Mouse (Mus musculus) erythroblast, embryonic 14.5 days (primary cell): ENCODE results near the gene Miga2. TPM values are rescaled to one million over a fixed set of nuclear protein-coding genes. Genes with fewer than 3 reads are reported as not detected.

Experiments used
- H3K27me3 ChIP-seq: 2 replicates; pipeline ENCODE4 v1.6.1; 2012; ENCODE audit warnings: inconsistent platforms; ENCODE audit not compliant: control insufficient read depth
- H3K36me3 ChIP-seq: 2 replicates; pipeline ENCODE4 v1.6.1; 2012; ENCODE audit warnings: mild to moderate bottlenecking, inconsistent platforms; ENCODE audit not compliant: control insufficient read depth
- H3K4me1 ChIP-seq: 2 replicates; pipeline ENCODE4 v1.6.1; 2012; ENCODE audit warnings: inconsistent platforms; ENCODE audit not compliant: control insufficient read depth
- H3K4me3 ChIP-seq: replicated peaks from 2 replicates; pipeline ENCODE3; 2012; ENCODE audit warnings: moderate library complexity, mild to moderate bottlenecking, inconsistent platforms
- H3K9me3 ChIP-seq: 2 replicates; pipeline ENCODE4 v1.6.1; 2012; ENCODE audit warnings: low read length, inconsistent platforms, mixed read lengths; ENCODE audit not compliant: control insufficient read depth
- GATA1 ChIP-seq: IDR thresholded peaks from 2 replicates; pipeline ENCODE4 v1.6.1; 2012; ENCODE audit warnings: low read length, inconsistent platforms, mixed read lengths
- TAL1 ChIP-seq: IDR thresholded peaks from 3 replicates; pipeline ENCODE4 v1.6.1; 2012; ENCODE audit warnings: low read length, inconsistent platforms, mixed read lengths
- polyA plus RNA-seq: library from polyadenylated mRNA; stranded (reverse); fragments of >175 nt; gene quantifications from 2 replicates; pipeline ENCODE4 v1.2.3, GENCODE M21; 2012

Miga2 gene
- polyA plus RNA-seq = 0.95 and 1.2 TPM in 2 replicates

DNA sequence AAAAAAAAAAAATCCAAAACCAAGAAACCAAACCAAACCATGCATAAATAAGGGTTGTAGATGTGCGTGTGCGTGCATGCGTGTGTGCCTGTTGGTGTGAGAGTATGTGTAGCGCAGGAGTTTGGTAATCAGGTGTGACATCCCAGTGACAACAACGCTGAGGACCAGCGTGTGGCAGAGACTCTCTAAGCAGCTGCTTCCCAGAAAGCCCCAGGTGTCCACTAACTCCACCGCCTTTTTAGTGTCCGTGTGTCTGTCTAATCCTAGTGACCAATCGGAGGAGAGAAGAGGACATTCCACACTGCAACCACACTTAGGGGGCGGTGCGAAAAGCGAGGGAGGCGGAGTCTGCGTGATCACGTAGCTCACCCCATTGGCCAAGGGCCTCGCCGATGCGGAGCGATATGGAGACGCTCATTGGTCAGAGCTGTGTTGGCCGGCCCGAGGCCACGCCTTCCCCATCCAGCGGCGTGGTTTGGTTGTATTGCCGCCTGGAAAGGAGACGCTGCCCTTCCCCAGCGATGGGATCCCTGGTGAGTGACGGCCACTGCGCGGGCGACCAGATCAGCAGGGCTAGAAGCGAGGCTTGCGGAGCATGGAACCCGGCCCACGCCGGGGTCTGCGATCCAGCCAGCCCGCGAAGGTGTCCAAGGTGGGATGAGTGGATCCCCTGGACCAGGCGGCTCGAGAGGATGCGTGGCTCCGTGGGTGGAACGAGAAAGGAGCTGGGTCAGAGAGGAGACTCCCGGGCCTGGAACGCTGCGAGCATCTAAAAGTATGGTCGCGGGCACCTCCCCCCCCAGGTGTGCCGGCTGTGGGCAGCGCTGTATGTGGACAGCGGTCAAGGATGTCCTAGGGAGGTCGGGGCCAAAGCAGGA, at the start of gene Miga2:
Gene Miga2, plus strand, starts transcription at position 461 of the 878 bp plus-strand sequence.
- TF ChIP-seq GATA1 = no peak
- no peak; the same call in 2 of the 3 replicates for TF ChIP-seq TAL1

GRCm38 (mm10) chr2:30316136-30316535, 47.9 kb upstream of the Miga2 start:
- TF ChIP-seq TAL1 (no peak), GATA1 (no peak)
- peaks cover 91% of the 10 kb centered on the region for H3K36me3 ChIP-seq

More for the DNA sequence above, at the start of gene Miga2:
- Histone ChIP-seq H3K4me1 (peaks cover 34% of the 10 kb centered on the region), H3K9me3 (peaks cover 4% of the 10 kb centered on the region), H3K27me3 (no peaks in the 10 kb centered on the region), H3K36me3 (peaks cover 26% of the 10 kb centered on the region), H3K4me3 (peak within 1 kb of the TSS; percentile 84)

GRCm38 (mm10) chr2:30316955-30317354, 47.1 kb upstream of the Miga2 start:
- Histone ChIP-seq H3K4me3 (no peak overlapping the region), H3K27me3 (no peaks in the 10 kb centered on the region), H3K9me3 (no peaks in the 10 kb centered on the region), H3K4me1 (no peaks in the 10 kb centered on the region), H3K36me3 (peaks cover 93% of the 10 kb centered on the region)
- TF ChIP-seq TAL1 (no peak), GATA1 (no peak)

More at GRCm38 (mm10) chr2:30316136-30316535, 47.9 kb upstream of the Miga2 start:
- H3K9me3 ChIP-seq = no peaks in the 10 kb centered on the region
- H3K4me1 ChIP-seq = no peaks in the 10 kb centered on the region
- H3K27me3 ChIP-seq = no peaks in the 10 kb centered on the region
- H3K4me3 ChIP-seq = no peak overlapping the region

DNA sequence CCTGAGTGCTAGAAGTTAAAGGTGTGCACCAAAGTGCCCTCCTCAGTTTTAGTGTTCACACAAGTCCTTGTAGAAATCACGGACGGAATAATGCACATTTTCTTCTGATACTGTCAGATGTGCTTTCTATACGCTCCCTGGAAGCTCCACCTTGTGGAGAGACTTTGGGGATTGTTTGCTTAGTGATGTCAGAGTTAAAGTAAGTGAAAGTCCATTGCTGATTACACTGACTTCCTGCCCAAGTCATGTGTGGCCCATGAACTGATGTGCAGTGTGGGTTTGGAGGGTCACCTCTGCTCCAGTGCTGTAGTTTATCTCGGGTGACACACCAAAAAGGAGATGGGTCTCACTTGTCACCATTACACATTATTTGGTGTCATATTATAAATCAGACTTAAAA, 44.8 kb upstream of the Miga2 start:
- Histone ChIP-seq H3K27me3 (no peaks in the 10 kb centered on the region), H3K9me3 (no peaks in the 10 kb centered on the region), H3K4me1 (no peaks in the 10 kb centered on the region), H3K4me3 (no peak overlapping the region), H3K36me3 (peaks cover 93% of the 10 kb centered on the region)
- TF ChIP-seq GATA1 (no peak), TAL1 (no peak)

DNA sequence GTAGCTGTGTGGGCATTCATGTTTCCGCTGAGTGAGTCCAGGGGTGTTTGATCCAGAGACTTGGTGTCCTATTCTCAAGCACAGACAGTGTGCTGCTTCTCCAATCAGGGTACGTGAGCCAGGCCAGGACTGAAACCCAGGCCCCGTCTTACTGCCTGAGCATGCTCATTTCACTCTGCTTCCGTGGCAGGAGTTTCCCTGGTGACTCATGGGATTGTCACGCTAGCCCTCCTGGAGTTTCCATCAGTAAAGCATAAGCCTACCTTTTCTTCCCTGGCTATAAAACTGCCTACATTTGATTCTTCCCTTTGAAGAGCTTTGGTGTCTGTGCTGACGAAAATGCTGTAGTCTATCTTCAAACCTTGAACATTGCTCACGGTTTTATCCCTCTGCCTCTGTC, 40.9 kb upstream of the Miga2 start:
- Histone ChIP-seq H3K9me3 (no peaks in the 10 kb centered on the region), H3K36me3 (peaks cover 93% of the 10 kb centered on the region), H3K27me3 (no peaks in the 10 kb centered on the region), H3K4me1 (no peaks in the 10 kb centered on the region), H3K4me3 (no peak overlapping the region)
- TF ChIP-seq TAL1 (no peak), GATA1 (no peak)

DNA sequence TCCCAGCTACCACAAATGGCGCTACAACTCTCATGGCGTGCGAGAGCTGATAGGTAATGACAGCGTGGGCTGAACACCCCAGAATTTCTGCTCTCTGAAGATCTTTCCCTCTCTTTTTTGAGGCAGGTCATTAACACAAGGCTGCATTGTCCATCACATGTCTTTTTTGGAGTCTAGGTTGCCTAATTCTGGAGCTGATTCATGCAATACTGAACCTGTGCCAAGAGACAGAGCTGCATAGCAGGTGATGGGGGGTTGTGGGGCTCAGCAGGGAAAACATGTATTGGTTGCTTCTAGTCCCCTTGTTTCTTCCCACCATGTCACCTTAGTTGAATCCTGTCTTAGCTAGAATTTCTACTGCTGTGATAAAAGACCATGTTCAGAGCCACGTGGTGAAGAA, 38.7 kb upstream of the Miga2 start:
- TF ChIP-seq TAL1 = no peak
- TF ChIP-seq GATA1 = no peak
- H3K36me3 ChIP-seq = peaks cover 99% of the 10 kb centered on the region
- no peaks in the 10 kb centered on the region for H3K27me3 ChIP-seq
- H3K9me3 ChIP-seq = no peaks in the 10 kb centered on the region
- H3K4me1 ChIP-seq = no peaks in the 10 kb centered on the region
- no peak overlapping the region for H3K4me3 ChIP-seq

GRCm38 (mm10) chr2:30327276-30327675, 36.8 kb upstream of the Miga2 start:
- Histone ChIP-seq H3K36me3 (peaks cover 99% of the 10 kb centered on the region), H3K27me3 (no peaks in the 10 kb centered on the region), H3K4me3 (no peak overlapping the region), H3K9me3 (no peaks in the 10 kb centered on the region), H3K4me1 (no peaks in the 10 kb centered on the region)
- no peak for TF ChIP-seq GATA1
- no peak for TF ChIP-seq TAL1

GRCm38 (mm10) chr2:30328791-30329190, 35.2 kb upstream of the Miga2 start:
- peaks cover 99% of the 10 kb centered on the region for H3K36me3 ChIP-seq
- H3K27me3 ChIP-seq = no peaks in the 10 kb centered on the region
- H3K9me3 ChIP-seq = no peaks in the 10 kb centered on the region
- TF ChIP-seq TAL1 (no peak), GATA1 (no peak)
- H3K4me3 ChIP-seq = no peak overlapping the region
- no peaks in the 10 kb centered on the region for H3K4me1 ChIP-seq

DNA sequence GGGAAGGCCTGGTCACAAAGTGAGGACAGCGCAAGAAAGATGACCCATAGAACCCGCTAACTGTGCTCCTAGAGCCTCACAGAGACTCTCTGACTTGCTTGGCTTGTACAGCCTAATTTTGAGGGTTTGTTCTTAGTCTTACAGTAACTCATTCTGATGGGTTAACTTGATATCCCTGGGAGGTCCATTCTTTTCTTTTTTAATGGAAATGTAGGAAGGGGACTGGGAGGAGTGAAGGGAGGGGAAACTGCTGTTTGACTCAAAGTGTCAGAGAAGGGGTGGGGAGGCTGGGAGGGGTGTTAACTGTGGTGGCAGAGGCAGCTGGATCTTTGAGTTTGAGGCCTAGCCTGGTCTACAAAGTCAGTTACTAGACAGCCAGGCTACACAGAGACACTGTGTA, 28.7 kb upstream of the Miga2 start:
- TF ChIP-seq TAL1 (no peak), GATA1 (no peak)
- Histone ChIP-seq H3K9me3 (no peaks in the 10 kb centered on the region), H3K36me3 (peaks cover 100% of the 10 kb centered on the region), H3K4me1 (no peaks in the 10 kb centered on the region), H3K27me3 (no peaks in the 10 kb centered on the region), H3K4me3 (no peak overlapping the region)
